Mouse (Mus musculus): Measurements from ENCODE around the gene Tmem159. TPM values are rescaled to one million over a fixed set of nuclear protein-coding genes. Genes with fewer than 3 reads are reported as not detected.

The Tmem159 gene
- polyA plus RNA-seq (2015; fragmentation: Nextera tagmentation; extraction: Ambion mirVana) = 26.6 and 29.0 TPM in 2 replicates

GRCm38 (mm10) chr7:120102164-120102972 lies at the start of gene Tmem159:
TSS of gene Tmem159 (plus strand) at chr7:120102353.
- H3K4me3 ChIP-seq = peak within 1 kb of the TSS; percentile 69
- peak within 1 kb of the TSS; percentile 75 for H3K9ac ChIP-seq
- H3K4me2 ChIP-seq = peak within 1 kb of the TSS; percentile 93
- peaks cover 8% of the 10 kb centered on the region; the same call in 1 of the 2 replicates for H3K4me1 ChIP-seq
- 0 out of 2 replicates have a peak, but pooled peaks cover 4% of the 10 kb centered on the region for H3K36me3 ChIP-seq
- no peaks in the 10 kb centered on the region for H3K27me3 ChIP-seq
- under 1% methylated on average over 42 of the region's 42 CpGs for WGBS
- no peaks in the 10 kb centered on the region for H3K9me3 ChIP-seq
- 0 out of 2 replicates have a peak within 1 kb of the TSS, but pooled peaks have one; percentile 48 for H3K27ac ChIP-seq
- peak; percentile 81; the same call in 1 of the 2 replicates for ATAC-seq (ENCODE audit: insufficient number of reproducible peaks, insufficient read depth, low FRiP score, low TSS enrichment, low read depth)

DNA sequence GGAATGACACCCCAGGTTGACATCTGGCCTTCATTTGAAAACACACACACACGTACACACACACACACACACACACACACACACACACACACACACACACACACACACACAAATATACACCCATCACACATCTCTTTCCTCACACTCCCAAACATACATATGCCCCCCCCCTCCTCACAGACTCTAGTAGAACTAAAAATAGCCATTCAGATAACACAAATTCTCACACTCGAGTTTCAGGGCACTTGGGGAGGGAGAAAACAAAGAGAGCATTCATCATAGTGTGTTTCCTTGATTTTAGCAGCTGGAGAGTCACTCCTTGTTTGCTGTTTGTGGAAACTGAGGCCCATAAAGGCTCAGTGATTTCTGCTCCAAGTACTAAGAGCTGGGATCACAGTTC lies 48.1 kb upstream of the Tmem159 start:
- Histone ChIP-seq H3K27me3 (no peaks in the 10 kb centered on the region), H3K36me3 (no peaks in the 10 kb centered on the region), H3K9ac (no peak overlapping the region), H3K4me1 (no peaks in the 10 kb centered on the region), H3K9me3 (no peaks in the 10 kb centered on the region), H3K27ac (no peak overlapping the region), H3K4me3 (no peak overlapping the region), H3K4me2 (no peak overlapping the region)
- 5% methylated on average over 2 of the region's 2 CpGs for WGBS
- no peak for ATAC-seq (ENCODE audit: insufficient number of reproducible peaks, insufficient read depth, low FRiP score, low TSS enrichment, low read depth)

GRCm38 (mm10) chr7:120055479-120055878 lies 46.7 kb upstream of the Tmem159 start:
- Histone ChIP-seq H3K9me3 (no peaks in the 10 kb centered on the region), H3K4me1 (no peaks in the 10 kb centered on the region), H3K27me3 (no peaks in the 10 kb centered on the region), H3K36me3 (no peaks in the 10 kb centered on the region), H3K9ac (no peak overlapping the region), H3K27ac (no peak overlapping the region), H3K4me3 (no peak overlapping the region), H3K4me2 (no peak overlapping the region)
- 79% methylated on average over 3 of the region's 3 CpGs for WGBS
- no peak for ATAC-seq (ENCODE audit: insufficient number of reproducible peaks, insufficient read depth, low FRiP score, low TSS enrichment, low read depth)

DNA sequence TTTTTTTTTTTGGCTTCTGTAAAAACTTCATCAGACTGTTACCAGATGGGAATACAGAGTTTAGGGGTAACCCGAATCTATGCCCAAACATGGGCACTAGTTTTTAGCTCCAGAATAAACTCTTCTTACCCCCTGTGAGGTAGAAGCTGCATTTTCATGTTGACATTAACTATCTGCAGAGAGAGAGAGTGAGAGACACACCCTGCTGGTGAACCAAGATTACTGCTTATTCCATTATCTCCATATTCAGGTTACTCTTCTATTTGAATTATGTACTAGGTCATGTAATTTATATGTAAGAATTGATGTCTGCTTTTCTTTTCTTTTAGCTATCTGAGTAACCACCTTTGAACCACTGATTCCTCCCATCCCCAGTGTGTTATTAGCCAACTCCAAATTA lies 38.1 kb upstream of the Tmem159 start:
- Histone ChIP-seq H3K4me3 (no peak overlapping the region), H3K27ac (no peak overlapping the region), H3K9me3 (no peaks in the 10 kb centered on the region), H3K36me3 (no peaks in the 10 kb centered on the region), H3K9ac (no peak overlapping the region), H3K27me3 (no peaks in the 10 kb centered on the region), H3K4me2 (no peak overlapping the region), H3K4me1 (no peaks in the 10 kb centered on the region)
- WGBS = 81% methylated on average over 1 of the region's 1 CpGs
- no peak for ATAC-seq (ENCODE audit: insufficient number of reproducible peaks, insufficient read depth, low FRiP score, low TSS enrichment, low read depth)

DNA sequence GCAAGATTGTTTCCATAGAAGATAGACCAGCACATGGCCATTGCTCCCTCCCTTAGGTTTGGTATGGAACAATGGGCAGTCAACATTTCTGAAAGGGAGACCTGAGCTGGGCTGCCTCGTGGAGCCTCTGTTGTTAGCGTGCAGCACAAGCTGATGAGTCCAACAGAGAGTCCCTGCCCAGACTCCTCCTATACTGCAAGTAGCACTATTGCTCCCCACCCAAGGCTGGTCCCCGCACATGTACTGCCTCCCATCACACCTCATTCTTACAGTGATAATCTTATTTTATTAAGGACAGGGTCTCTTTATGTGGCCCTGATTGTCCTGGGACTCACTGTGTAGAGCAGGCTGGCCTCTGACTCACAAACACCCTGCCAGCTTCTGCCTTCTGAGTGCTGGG lies 34.0 kb upstream of the Tmem159 start:
- 87% methylated on average over 3 of the region's 3 CpGs for WGBS
- no peak overlapping the region for H3K4me3 ChIP-seq

DNA sequence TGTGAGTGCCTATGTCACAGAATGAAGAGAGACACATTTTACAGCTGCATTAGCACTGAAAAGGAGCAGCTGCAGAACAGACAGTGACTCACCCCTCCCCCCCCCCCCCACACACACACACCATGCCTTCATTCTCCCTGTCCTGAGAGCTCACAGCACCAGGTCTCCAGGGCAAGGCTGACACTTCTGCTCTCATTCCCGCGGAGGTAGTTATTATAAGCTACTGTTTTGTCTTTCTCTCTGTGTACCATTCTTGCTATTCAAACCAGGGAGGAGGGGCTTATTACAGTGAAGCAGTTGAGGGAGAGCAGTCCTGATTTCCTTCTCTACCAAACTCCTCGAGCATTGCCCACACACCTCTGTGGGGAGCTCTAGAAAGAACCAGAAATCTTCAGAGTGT lies 33.0 kb upstream of the Tmem159 start:
- no peak overlapping the region for H3K27ac ChIP-seq
- WGBS = 30% methylated on average over 3 of the region's 3 CpGs
- no peak overlapping the region for H3K9ac ChIP-seq
- no peak overlapping the region for H3K4me3 ChIP-seq
- no peaks in the 10 kb centered on the region for H3K9me3 ChIP-seq
- H3K4me2 ChIP-seq = no peak overlapping the region
- H3K4me1 ChIP-seq = no peaks in the 10 kb centered on the region
- H3K27me3 ChIP-seq = no peaks in the 10 kb centered on the region
- no peak for ATAC-seq (ENCODE audit: insufficient number of reproducible peaks, insufficient read depth, low FRiP score, low TSS enrichment, low read depth)
- H3K36me3 ChIP-seq = no peaks in the 10 kb centered on the region

More for the DNA sequence above, 34.0 kb upstream of the Tmem159 start:
- Histone ChIP-seq H3K36me3 (no peaks in the 10 kb centered on the region), H3K4me2 (no peak overlapping the region), H3K4me1 (no peaks in the 10 kb centered on the region), H3K27ac (no peak overlapping the region), H3K27me3 (no peaks in the 10 kb centered on the region), H3K9ac (no peak overlapping the region), H3K9me3 (no peaks in the 10 kb centered on the region)
- ATAC-seq (ENCODE audit: insufficient number of reproducible peaks, insufficient read depth, low FRiP score, low TSS enrichment, low read depth) = no peak

- Histone ChIP-seq H3K4me3 (no peak overlapping the region), H3K27ac (no peak overlapping the region), H3K4me1 (no peaks in the 10 kb centered on the region), H3K9me3 (no peaks in the 10 kb centered on the region), H3K4me2 (no peak overlapping the region), H3K27me3 (no peaks in the 10 kb centered on the region), H3K36me3 (no peaks in the 10 kb centered on the region), H3K9ac (no peak overlapping the region)
- ATAC-seq (ENCODE audit: insufficient number of reproducible peaks, insufficient read depth, low FRiP score, low TSS enrichment, low read depth) = no peak
- WGBS = 76% methylated on average over 3 of the region's 3 CpGs
These were observed 22.0 kb upstream of the Tmem159 start for GRCm38 (mm10) chr7:120080177-120080576.

GRCm38 (mm10) chr7:120093033-120093432 lies 9.1 kb upstream of the Tmem159 start:
- no peak for ATAC-seq (ENCODE audit: insufficient number of reproducible peaks, insufficient read depth, low FRiP score, low TSS enrichment, low read depth)
- Histone ChIP-seq H3K27me3 (no peaks in the 10 kb centered on the region), H3K4me2 (no peak overlapping the region), H3K9ac (no peak overlapping the region), H3K27ac (no peak overlapping the region), H3K4me3 (no peak overlapping the region), H3K4me1 (no peaks in the 10 kb centered on the region), H3K9me3 (no peaks in the 10 kb centered on the region), H3K36me3 (no peaks in the 10 kb centered on the region)
- whole genome bisulfite sequencing = 12% methylated on average over 5 of the region's 5 CpGs

DNA sequence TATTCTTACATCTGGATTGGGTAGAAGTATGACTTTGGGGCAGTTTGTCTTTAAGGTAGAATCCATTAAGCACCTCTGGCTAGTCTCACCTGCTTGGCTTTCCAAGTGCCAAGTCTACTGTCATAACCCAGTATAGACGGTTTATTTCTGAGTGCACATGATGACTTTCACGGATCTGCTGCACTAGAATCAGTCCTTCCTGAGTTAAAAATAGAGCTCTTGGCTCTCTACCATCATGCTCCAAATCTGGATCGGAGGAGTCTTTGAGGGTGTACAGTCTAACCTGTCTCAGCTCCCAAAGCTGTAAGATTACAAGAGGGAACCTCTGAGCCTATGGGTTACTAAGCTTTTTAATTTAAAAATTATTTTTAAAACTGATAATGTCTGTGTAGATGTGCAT lies 7.9 kb upstream of the Tmem159 start:
- ATAC-seq (ENCODE audit: insufficient number of reproducible peaks, insufficient read depth, low FRiP score, low TSS enrichment, low read depth) = no peak
- Histone ChIP-seq H3K27ac (no peak overlapping the region), H3K4me1 (no peaks in the 10 kb centered on the region), H3K4me3 (no peak overlapping the region), H3K9me3 (no peaks in the 10 kb centered on the region), H3K4me2 (no peak overlapping the region), H3K36me3 (no peaks in the 10 kb centered on the region), H3K9ac (no peak overlapping the region), H3K27me3 (no peaks in the 10 kb centered on the region)
- WGBS = 84% methylated on average over 3 of the region's 3 CpGs

GRCm38 (mm10) chr7:120095180-120095579 lies 7.0 kb upstream of the Tmem159 start, which contains the start of gene Dnah3:
TSS of gene Dnah3 (minus strand) at chr7:120095280.
- 89% methylated on average over 6 of the region's 6 CpGs for WGBS
- H3K4me1 ChIP-seq = no peaks in the 10 kb centered on the region

GRCm38 (mm10) chr7:120097845-120098244 lies 4.3 kb upstream of the Tmem159 start:
- Histone ChIP-seq H3K4me2 (no peak overlapping the region), H3K27me3 (no peaks in the 10 kb centered on the region), H3K27ac (no peak overlapping the region), H3K9ac (no peak overlapping the region), H3K4me3 (no peak overlapping the region), H3K36me3 (no peaks in the 10 kb centered on the region), H3K9me3 (no peaks in the 10 kb centered on the region), H3K4me1 (0 out of 2 replicates have a peak, but pooled peaks cover 3% of the 10 kb centered on the region)
- WGBS = 5% methylated on average over 7 of the region's 7 CpGs
- ATAC-seq (ENCODE audit: insufficient number of reproducible peaks, insufficient read depth, low FRiP score, low TSS enrichment, low read depth) = 0 out of 2 replicates have a peak, but pooled peaks have one; percentile 35

More at GRCm38 (mm10) chr7:120095180-120095579, 7.0 kb upstream of the Tmem159 start, which contains the start of gene Dnah3:
- Histone ChIP-seq H3K36me3 (no peaks in the 10 kb centered on the region), H3K9me3 (no peaks in the 10 kb centered on the region), H3K4me2 (no peak within 1 kb of the TSS), H3K27me3 (no peaks in the 10 kb centered on the region), H3K4me3 (no peak within 1 kb of the TSS), H3K9ac (no peak within 1 kb of the TSS), H3K27ac (no peak within 1 kb of the TSS)
- no peak for ATAC-seq (ENCODE audit: insufficient number of reproducible peaks, insufficient read depth, low FRiP score, low TSS enrichment, low read depth)

GRCm38 (mm10) chr7:120098403-120098802 lies 3.8 kb upstream of the Tmem159 start:
- Histone ChIP-seq H3K9ac (no peak overlapping the region), H3K4me1 (peaks cover 5% of the 10 kb centered on the region; the same call in 1 of the 2 replicates), H3K27me3 (no peaks in the 10 kb centered on the region), H3K27ac (no peak overlapping the region), H3K9me3 (no peaks in the 10 kb centered on the region), H3K4me2 (no peak overlapping the region), H3K36me3 (no peaks in the 10 kb centered on the region), H3K4me3 (no peak overlapping the region)
- WGBS = 20% methylated on average over 9 of the region's 9 CpGs
- no peak for ATAC-seq (ENCODE audit: insufficient number of reproducible peaks, insufficient read depth, low FRiP score, low TSS enrichment, low read depth)

All from embryonic facial prominence, embryonic 13.5 days (tissue).